Mouse (Mus musculus) limb, embryonic 11.5 days (tissue): Measurements from ENCODE around the gene Vwc2. TPM values are rescaled to one million over a fixed set of nuclear protein-coding genes. Genes with fewer than 3 reads are reported as not detected.

Source experiments
- ATAC-seq: fragments of 200-750 bp; cut with Nextera tagmentation; 2 replicates; pipeline ENCODE4 v1.8.0; 2017; ENCODE audit warnings: low read depth; ENCODE audit not compliant: insufficient number of reproducible peaks, low FRiP score, low TSS enrichment
- DNase-seq: peaks from one replicate; pipeline ENCODE4 v3.0.0-alpha.2; 2015; ENCODE audit warnings: low spot score
- H3K27ac ChIP-seq: fragments of 300-500 bp; sonication (generic); replicated peaks from 2 replicates; pipeline ENCODE4 v1.5.1; 2014; ENCODE audit warnings: low read depth, mild to moderate bottlenecking, low read length
- H3K27me3 ChIP-seq: fragments of 300-500 bp; sonication (generic); 2 replicates; pipeline ENCODE4 v1.6.1; 2014; ENCODE audit warnings: mild to moderate bottlenecking, low read length, mixed read lengths; ENCODE audit not compliant: control insufficient read depth, insufficient read depth
- H3K36me3 ChIP-seq: fragments of 300-500 bp; sonication (generic); 2 replicates; pipeline ENCODE4 v1.6.1; 2014; ENCODE audit warnings: mild to moderate bottlenecking, low read length, moderate library complexity, mixed read lengths; ENCODE audit not compliant: control insufficient read depth, insufficient read depth
- H3K4me1 ChIP-seq: fragments of 300-500 bp; sonication (generic); 2 replicates; pipeline ENCODE4 v1.6.1; 2014; ENCODE audit warnings: low read length, mixed read lengths; ENCODE audit not compliant: control insufficient read depth, insufficient read depth
- H3K4me2 ChIP-seq: fragments of 300-500 bp; sonication (generic); 2 replicates; pipeline ENCODE4 v1.6.1; 2014; ENCODE audit warnings: low read depth, mild to moderate bottlenecking, moderate library complexity; ENCODE audit not compliant: severe bottlenecking
- H3K4me3 ChIP-seq: fragments of 300-500 bp; sonication (generic); 2 replicates; pipeline ENCODE4 v1.5.1; 2014; ENCODE audit warnings: low read depth, low read length
- H3K9ac ChIP-seq: fragments of 300-500 bp; sonication (generic); 2 replicates; pipeline ENCODE4 v1.6.1; 2014; ENCODE audit warnings: mild to moderate bottlenecking, low read length
- H3K9me3 ChIP-seq: fragments of 300-500 bp; sonication (generic); 2 replicates; pipeline ENCODE4 v1.6.1; 2016; ENCODE audit warnings: low read length; ENCODE audit not compliant: control insufficient read depth
- WGBS: fragments of 180-500 bp; shearing (Covaris S2); extraction: QIAGEN DNeasy Blood & Tissue Kit; methylation state at CpG from one replicate; pipeline ENCODE4 v1.1.7; 2014; 5-methylcytosine and 5-hydroxymethylcytosine counted together
- polyA plus RNA-seq: library from polyadenylated mRNA; unstranded; fragments of >200 nt; fragmentation: Nextera tagmentation; extraction: Ambion mirVana; gene quantifications from 2 replicates; pipeline ENCODE4 v1.2.1, GENCODE M21; 2014

Gene Vwc2
- polyA plus RNA-seq, 1 experiment from 2014 or later, result 0.32 TPM

DNA sequence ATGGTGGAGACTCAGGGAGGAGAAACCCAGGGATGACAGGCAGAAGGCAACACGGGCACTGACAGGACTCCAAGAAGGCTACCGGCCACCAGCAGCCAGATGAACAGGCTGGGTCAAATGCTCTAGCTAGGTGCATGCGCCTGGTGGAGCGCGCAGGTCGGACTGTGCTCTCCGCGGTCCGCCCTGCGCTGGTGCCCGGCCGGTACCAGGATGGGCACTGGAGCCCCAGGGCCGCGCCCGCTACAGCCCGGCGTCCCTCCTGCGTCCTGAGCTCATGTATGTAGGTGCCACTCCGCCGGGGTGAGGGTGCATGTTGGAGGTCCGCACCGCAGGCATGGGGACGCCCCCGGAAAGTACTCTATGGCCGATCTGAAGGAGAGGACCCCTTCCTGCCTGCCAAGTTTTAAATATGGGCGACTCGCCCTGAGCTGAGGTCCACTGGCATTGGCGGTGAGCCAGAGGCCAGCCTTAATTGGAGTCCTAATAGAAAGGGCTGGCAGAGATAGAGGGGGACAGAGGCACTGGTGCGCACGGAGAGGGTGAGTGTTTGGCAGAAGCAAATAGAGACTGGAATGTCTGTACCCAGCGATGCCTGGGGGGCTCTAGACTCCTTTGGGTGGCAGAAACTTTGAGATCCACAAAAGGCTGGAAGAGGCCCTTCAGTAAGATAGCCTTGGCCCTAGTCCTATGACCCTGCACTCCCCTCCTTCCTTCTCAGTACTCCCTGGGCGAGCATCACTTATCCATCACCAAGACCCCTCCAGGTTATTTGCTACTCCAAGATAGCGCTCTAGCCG, 409 bp downstream of the Vwc2 start:
- H3K36me3 ChIP-seq, result no peaks in the 10 kb centered on the region
- WGBS, result 2% methylated on average over 34 of the region's 34 CpGs
- H3K4me3 ChIP-seq, result peak overlapping the region; percentile 26
- H3K4me1 ChIP-seq, result peaks cover 4% of the 10 kb centered on the region; the same call in 1 of the 2 replicates
- no peak overlapping the region for H3K27ac ChIP-seq
- ATAC-seq, result peak; percentile 36; the same call in 1 of the 2 replicates
- DNase-seq, result peak; percentile 26
- H3K9me3 ChIP-seq, result no peaks in the 10 kb centered on the region
- no peak overlapping the region for H3K9ac ChIP-seq
- peak overlapping the region; percentile 40 for H3K4me2 ChIP-seq
- H3K27me3 ChIP-seq, result peaks cover 40% of the 10 kb centered on the region

DNA sequence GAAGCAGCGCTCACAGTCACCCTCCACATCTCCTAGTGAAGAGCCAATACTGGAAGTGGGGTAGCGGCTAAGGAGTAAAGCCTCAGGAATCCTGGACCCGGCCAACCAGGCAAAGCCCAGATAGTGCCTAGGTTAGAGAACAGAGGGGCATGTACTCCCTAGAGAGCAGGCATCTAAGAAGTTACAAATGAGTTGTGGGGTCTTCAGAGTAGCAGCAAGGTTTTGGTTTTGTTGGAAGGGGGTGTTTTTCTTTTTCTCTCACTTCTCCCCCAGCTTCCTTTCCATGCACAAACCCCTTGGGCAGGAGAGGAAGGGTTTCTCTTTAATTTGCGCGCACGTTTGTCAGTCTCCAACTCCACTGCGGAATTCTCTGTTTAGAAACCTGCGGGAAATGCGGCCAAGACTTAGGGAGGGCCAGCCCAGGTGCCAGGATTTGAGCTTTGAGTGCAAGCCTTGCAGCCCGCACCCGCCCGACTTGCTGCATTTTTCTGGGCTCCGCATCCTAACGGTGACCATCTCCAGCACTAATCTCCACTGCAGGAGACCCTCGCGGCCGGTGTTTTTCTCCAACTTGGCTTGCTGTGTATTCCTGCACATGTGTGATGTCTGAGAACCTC, 1.1 kb downstream of the Vwc2 start:
- Histone ChIP-seq H3K4me1 (peaks cover 4% of the 10 kb centered on the region; the same call in 1 of the 2 replicates), H3K27ac (no peak overlapping the region), H3K4me2 (peak overlapping the region; percentile 84), H3K36me3 (no peaks in the 10 kb centered on the region), H3K4me3 (peak overlapping the region; percentile 42), H3K9ac (no peak overlapping the region), H3K27me3 (peaks cover 42% of the 10 kb centered on the region), H3K9me3 (no peaks in the 10 kb centered on the region)
- DNase-seq (peak; percentile 29), ATAC-seq (0 out of 2 replicates have a peak, but pooled peaks have one; percentile 1)
- under 1% methylated on average over 17 of the region's 17 CpGs for WGBS

DNA sequence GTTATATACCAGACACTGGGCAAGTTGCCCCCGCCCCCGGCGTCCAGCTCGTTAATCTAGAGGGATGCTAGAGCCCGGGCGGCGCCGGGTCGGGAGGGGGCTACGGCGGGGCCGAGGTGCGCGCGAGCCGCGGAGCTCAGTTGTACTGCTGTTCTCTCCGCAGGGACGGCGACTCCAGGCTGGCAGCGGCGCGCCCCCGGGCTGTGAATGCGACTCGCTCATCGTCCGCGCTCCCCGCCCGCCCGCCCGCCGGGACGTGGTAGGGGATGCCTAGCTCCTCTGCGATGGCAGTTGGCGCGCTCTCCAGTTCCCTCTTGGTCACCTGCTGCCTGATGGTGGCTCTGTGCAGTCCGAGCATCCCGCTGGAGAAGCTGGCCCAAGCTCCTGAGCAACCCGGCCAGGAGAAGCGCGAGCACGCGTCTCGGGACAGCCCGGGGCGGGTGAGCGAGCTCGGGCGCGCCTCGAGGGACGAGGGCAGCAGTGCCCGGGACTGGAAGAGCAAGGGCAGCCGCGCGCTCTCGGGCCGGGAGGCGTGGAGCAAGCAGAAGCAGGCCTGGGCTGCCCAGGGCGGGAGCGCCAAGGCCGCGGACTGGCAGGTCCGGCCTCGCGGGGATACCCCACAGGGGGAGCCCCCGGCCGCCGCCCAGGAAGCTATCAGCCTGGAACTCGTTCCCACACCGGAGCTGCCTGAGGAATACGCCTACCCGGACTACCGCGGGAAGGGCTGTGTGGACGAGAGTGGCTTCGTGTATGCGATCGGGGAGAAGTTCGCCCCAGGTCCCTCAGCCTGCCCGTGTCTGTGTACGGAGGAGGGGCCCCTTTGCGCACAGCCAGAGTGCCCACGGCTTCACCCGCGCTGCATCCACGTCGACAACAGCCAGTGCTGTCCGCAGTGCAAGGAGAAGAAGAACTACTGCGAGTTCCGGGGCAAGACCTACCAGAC, 1.9 kb downstream of the Vwc2 start:
- no peaks in the 10 kb centered on the region for H3K36me3 ChIP-seq
- DNase-seq (peak; percentile 65), ATAC-seq (peak; percentile 60)
- peaks cover 4% of the 10 kb centered on the region; the same call in 1 of the 2 replicates for H3K4me1 ChIP-seq
- peak overlapping the region; percentile 42 for H3K4me3 ChIP-seq
- H3K4me2 ChIP-seq, result peak overlapping the region; percentile 84
- no peaks in the 10 kb centered on the region for H3K9me3 ChIP-seq
- under 1% methylated on average over 83 of the region's 93 CpGs for WGBS
- peaks cover 42% of the 10 kb centered on the region for H3K27me3 ChIP-seq
- H3K9ac ChIP-seq, result 0 out of 2 replicates have a peak overlapping the region, but pooled peaks have one; percentile 37
- H3K27ac ChIP-seq, result no peak overlapping the region

DNA sequence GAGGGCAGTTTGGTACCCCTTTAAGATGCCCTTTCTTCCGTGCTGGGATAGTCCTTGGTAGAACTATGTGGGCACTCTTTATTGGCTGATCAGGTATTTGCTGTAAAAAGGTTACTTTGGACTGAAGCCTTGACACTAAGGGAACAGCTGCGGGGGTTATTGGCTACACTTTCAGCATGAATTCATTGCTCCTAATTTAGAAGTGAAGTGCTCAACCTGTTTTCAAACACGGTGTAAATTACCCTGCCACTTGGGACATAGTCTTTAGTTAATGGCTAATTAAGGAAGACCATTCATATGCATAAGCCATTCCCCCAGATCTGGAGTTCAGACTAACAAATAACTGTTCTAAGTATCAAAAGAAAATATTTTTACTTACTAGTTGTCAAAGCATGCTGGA, 2.7 kb downstream of the Vwc2 start:
- DNase-seq (no peak), ATAC-seq (no peak)
- Histone ChIP-seq H3K9me3 (no peaks in the 10 kb centered on the region), H3K4me3 (peak overlapping the region; percentile 42), H3K4me2 (peak overlapping the region; percentile 84; the same call in 1 of the 2 replicates), H3K27me3 (peaks cover 42% of the 10 kb centered on the region), H3K9ac (no peak overlapping the region), H3K27ac (no peak overlapping the region), H3K4me1 (peaks cover 4% of the 10 kb centered on the region; the same call in 1 of the 2 replicates), H3K36me3 (no peaks in the 10 kb centered on the region)
- 6% methylated on average over 3 of the region's 3 CpGs for WGBS

DNA sequence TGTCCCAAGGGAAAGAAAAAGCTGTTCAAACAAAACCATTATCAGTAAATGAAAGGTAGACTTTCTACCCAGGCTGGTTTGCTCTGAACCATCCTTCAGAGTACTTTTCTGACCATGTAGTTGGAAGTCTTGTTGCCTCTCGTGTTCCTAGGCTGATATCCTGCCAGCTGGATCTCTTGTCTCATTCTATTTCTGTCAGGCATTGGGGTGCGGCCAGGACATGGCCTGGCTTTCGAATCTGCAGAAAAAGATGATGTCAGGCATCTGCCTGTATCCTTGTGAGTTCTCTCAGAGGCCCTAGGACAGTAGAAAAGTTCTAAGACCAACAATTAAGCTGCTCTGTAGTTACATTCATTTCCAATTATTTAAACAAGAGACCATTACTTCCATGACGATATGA, 8.8 kb downstream of the Vwc2 start:
- Histone ChIP-seq H3K9me3 (no peaks in the 10 kb centered on the region), H3K9ac (no peak overlapping the region), H3K4me2 (no peak overlapping the region), H3K4me3 (no peak overlapping the region), H3K36me3 (no peaks in the 10 kb centered on the region), H3K27me3 (peaks cover 2% of the 10 kb centered on the region; the same call in 1 of the 2 replicates), H3K27ac (no peak overlapping the region), H3K4me1 (no peaks in the 10 kb centered on the region)
- DNase-seq (no peak), ATAC-seq (no peak)
- WGBS, result 83% methylated on average over 4 of the region's 4 CpGs

DNA sequence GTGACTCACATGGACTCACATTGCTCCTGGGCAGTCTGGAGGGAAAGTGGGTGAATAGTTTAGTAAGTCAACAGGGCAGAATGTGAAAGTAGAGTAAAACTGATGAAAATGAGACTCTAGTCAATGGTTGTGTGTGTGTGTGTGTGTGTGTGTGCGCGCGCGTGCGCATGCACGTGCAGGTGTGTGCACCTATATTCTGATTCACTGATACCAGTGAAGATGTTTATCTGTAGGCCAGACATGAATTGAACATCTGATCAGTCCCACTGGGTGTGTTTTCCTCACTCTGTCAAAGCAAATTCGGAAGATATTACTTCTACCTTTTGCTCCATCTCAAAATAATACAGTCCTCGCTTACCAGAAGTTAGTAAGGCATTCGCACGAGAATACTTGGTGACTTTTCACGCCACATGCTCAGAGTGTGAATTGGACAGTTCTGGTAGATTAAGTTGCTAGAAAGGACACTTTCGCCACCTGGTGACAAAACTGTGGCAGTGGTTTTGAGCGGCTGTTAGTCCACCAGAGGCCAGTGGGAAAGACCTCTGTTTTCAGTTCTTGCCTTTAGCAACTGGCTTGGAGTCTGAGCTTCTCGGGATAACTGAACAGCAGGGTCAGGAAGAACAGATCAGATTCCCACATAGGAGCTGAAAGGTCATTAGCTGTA, 17.5 kb downstream of the Vwc2 start:
- no peak overlapping the region for H3K4me3 ChIP-seq
- H3K27ac ChIP-seq, result no peak overlapping the region
- 60% methylated on average over 14 of the region's 14 CpGs for WGBS
- H3K4me2 ChIP-seq, result no peak overlapping the region
- ATAC-seq (no peak), DNase-seq (peak; percentile 63)
- H3K36me3 ChIP-seq, result no peaks in the 10 kb centered on the region
- H3K9ac ChIP-seq, result no peak overlapping the region
- no peaks in the 10 kb centered on the region for H3K4me1 ChIP-seq
- no peaks in the 10 kb centered on the region for H3K9me3 ChIP-seq
- H3K27me3 ChIP-seq, result no peaks in the 10 kb centered on the region

DNA sequence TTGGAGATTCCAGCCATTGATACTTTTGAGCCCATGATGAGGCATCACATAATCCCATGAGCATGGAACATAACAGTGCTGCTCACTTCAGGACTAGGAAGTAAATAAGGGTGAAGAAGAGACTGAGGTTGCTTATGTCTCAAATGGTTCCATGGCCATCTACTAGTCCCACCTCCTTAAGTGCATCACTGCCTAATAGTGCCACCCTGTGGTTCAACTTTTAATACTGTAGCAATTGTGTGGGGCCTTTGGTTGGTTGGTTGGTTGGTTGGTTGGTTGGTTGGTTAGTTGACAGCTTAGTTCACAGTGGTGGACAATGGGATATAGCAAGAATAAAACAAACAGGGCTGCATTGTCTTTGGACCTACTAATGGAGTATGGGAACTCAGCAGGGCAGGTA, 26.6 kb downstream of the Vwc2 start:
- DNase-seq (no peak), ATAC-seq (no peak)
- H3K36me3 ChIP-seq, result no peaks in the 10 kb centered on the region
- H3K4me2 ChIP-seq, result no peak overlapping the region
- no peak overlapping the region for H3K27ac ChIP-seq
- H3K9ac ChIP-seq, result no peak overlapping the region
- H3K4me3 ChIP-seq, result no peak overlapping the region
- no peaks in the 10 kb centered on the region for H3K4me1 ChIP-seq
- H3K27me3 ChIP-seq, result no peaks in the 10 kb centered on the region
- H3K9me3 ChIP-seq, result no peaks in the 10 kb centered on the region
